Mouse (Mus musculus) large intestine, adult 2 months (tissue): ENCODE data around the gene Commd1. TPM values are rescaled to one million over a fixed set of nuclear protein-coding genes. Genes with fewer than 3 reads are reported as not detected.

ENCODE experiments used
- DNase-seq: peaks from one replicate; pipeline ENCODE4 v3.0.0-alpha.2; 2012; ENCODE audit warnings: low read depth, low spot score
- WGBS: fragments of 180-500 bp; shearing (Covaris S2); methylation state at CpG from one replicate; pipeline ENCODE4 v1.1.7; 2018; 5-methylcytosine and 5-hydroxymethylcytosine counted together
- polyA plus RNA-seq: library from polyadenylated mRNA; depleted of rRNA; stranded (reverse); fragments of >200 nt; gene quantifications from 2 replicates; pipeline ENCODE4 v1.2.3, GENCODE M21; 2012; rRNA removed

Commd1 gene
- polyA plus RNA-seq: 18.6 and 18.9 TPM in 2 replicates

DNA sequence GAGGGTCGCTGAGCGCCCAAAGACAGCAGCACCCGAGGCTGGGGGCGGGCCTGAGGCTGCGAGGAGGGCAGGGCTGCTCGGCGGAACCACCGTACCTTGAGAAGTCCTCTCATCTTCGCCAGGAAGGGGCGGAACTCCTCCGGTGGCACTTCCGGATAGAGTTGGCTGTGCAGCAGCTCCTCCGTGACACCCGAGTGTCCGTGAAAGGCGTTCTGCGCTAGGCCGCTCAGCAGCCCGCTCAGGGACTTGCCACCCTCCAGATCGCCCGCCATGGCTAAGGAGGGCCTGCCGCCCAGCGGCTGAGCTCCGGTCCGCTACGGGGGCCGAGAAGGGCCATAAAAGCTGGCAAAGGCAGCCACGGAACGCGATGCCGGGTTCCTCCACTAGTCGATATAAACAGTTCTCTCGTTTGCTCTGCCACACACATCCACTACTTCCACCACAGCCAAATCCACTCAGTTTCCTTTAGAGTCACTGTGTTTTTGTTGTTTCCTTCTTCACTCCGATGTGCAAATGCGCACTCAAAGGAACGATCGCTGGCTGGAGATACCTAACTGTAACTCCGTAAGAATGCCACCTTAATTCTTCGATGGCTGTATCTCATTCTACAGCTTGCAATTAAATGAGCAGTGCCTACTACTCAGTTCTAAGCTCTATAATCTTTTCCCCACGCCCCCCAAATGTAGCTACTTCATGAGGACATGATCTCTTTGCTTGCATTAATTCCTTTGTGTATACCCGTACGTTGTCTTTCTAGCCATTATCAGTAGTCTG lies at the start of gene Commd1, which contains the start of gene Gm28048:
Commd1 (minus strand) TSS at position 399 of the 774 bp plus-strand sequence.
Gm28048 (minus strand) TSS at position 107 of the 774 bp plus-strand sequence.
- 3% methylated on average over 42 of the region's 42 CpGs for WGBS
- no peak for DNase-seq

DNA sequence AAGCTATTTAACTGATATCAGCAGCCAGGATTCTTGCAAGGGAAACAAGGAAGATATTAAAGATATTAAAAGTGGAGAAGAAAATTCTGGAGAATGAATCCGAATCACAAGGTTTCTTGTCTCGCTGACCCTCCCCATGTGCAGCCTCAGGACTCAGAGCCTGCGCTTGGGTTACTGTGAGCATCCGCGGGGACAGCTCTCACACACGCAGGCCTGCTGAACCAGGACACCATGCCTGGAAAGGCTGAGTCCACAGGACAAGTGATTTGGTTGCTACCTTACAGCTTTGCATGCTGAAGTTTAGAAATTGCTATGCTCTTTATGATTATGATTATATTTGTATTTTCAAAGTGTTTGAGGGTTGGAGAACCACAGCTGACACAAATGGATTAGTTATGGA lies 47.2 kb upstream of the Commd1 start:
- WGBS: 43% methylated on average over 6 of the region's 6 CpGs

DNA sequence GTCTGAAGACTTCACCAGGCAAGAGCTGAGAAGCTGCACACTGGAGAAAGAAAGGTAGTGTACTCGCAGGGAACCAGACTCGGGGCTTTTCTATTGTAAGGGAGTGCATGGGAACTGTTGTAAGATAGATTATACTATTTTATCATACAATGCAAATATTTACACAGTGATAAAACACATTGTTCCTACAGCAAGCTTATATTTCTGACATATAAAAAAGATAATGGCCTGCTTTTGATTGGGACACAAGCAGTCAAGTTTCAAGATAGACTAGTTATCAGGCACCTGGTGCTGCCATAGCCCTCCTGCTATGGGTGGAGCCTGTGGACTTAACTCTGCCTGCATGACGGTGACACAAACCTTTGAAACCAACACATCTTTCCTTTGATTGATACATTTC lies 46.8 kb upstream of the Commd1 start:
- no peak for DNase-seq

More for the DNA sequence above, 47.2 kb upstream of the Commd1 start:
- no peak for DNase-seq

DNA sequence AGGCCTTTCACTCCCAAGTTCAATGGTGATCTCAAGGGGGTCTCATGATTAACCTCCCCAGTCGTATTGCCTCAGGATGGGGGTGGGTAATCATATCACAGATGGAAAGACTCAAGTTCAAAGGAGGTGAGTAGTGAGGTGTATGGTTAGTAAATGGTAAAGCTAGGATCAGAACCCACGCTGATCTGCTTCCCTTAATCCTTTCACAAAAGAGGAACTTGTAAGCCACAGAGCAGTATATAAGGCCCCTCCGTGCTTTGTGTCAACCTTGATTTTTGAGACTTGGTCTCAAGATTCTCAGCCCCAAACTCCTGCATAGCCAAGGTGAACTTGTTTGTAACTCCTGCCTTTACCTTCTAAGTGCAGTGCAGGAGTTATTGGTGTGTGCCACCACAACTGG lies 42.0 kb upstream of the Commd1 start:
- WGBS: 86% methylated on average over 3 of the region's 3 CpGs
- no peak for DNase-seq

More for the DNA sequence above, 46.8 kb upstream of the Commd1 start:
- WGBS: 27% methylated on average over 3 of the region's 3 CpGs

DNA sequence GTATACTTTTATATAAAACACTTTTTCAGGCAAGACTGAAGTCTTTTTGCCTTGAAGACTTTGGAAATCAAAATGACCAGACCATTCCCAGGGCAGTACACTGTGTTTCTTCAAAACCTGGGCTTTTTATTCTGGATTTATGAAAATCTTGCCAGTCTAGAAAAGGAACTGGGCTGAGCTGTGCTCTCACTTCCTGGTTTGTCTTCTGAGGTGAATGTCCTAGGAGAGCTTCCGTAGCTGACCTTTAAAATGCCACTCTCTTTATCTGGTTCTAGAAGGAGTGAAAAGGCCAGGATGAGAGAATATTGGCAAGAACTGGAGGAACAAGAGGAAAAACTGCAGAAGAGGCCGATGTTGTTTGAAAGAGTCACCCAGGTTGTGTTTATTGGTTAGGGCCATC lies 41.0 kb upstream of the Commd1 start:
- no peak for DNase-seq
- WGBS: 78% methylated on average over 2 of the region's 2 CpGs

DNA sequence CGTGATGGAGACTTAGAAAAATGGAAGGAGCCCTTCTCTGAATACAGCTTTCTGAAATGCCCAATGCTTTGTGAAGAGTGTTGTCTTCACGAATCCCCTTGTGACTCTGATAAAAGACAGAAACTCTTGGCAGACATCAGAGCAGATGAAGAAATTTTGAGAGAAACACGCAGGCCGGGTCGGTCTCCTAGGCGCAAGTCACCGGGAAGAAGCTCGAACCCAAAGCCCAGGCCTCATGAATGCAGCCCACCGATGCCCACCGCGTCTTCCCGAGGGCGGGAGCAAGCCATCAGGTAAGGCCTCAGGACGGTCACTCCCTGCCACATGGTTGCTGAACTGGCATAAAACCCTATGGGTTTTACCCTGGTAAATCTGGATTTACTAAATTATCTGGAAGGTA lies 38.7 kb upstream of the Commd1 start:
- DNase-seq: no peak
- 95% methylated on average over 14 of the region's 14 CpGs for WGBS

DNA sequence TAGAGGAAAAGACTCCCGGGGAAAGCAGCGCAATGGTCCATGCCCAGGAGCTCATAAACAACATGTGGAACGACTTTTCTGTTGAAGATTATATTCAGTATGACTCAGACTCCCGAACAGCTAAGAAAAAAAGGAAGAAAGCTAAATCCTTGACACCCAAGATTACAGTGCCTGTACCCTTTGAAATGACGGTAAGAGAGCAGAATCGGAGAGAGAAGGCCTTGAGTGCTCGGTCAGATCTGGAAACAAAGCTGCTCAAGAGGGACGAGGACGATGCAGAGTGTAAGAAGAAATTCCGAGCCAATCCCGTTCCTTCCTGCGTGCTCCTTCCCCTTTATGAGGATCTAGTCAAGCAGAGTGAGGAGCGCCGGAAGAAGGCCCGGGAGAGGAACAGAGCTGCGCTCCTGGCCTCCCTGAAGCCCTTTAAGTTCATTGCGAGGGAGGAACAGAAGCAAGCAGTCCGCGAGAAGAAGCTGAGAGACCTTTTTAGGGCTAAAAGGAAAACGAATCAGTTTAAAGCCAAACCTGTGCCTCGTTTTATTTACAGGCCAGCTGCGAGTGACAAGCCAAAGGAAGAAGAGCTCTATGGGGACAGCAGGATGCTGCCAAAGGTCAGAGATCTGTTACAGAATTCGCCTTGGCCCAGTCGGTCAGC lies 38.1 kb upstream of the Commd1 start:
- WGBS: 75% methylated on average over 24 of the region's 24 CpGs
- DNase-seq: no peak

DNA sequence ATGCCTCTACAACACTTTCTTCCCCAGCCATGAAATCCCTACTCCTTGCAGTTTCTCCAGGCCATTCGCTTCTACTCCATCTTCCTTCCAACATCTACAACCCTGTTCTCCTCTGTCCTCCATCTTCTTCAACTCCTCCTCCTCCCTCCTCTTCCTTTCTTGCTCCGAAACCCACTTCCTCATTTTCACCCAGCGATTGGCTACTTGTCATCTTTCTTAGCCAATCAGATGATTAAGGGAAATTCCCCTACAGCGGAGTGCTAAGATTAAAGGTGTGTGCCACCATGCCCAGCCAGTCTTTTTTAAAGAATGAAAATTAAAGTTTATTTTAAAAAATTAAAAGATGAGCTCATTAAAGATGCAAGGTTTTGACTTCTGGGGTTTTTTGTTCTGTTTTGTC lies 35.8 kb upstream of the Commd1 start:
- DNase-seq: no peak
- WGBS: 90% methylated on average over 4 of the region's 4 CpGs

DNA sequence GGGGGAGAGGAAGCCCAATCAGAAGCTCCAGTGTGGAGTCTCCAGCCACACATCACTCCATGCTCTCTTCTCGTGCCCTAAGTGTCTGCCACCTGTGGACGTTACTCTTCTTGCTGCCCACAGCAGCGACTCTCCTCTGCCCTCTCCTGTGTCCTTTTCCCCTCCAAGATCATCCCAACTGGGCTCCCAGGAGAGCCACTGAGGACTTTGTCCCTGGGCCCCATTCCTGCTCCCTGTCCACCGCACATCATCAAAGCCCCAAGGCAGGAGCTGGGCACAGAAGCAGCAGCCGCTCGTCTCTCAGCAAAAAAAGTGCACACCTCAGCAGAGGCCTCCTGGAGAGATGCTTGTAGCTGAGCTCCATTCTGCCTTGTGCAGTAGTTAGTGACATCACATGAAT lies 32.8 kb upstream of the Commd1 start:
- no peak for DNase-seq
- WGBS: 80% methylated on average over 6 of the region's 6 CpGs

DNA sequence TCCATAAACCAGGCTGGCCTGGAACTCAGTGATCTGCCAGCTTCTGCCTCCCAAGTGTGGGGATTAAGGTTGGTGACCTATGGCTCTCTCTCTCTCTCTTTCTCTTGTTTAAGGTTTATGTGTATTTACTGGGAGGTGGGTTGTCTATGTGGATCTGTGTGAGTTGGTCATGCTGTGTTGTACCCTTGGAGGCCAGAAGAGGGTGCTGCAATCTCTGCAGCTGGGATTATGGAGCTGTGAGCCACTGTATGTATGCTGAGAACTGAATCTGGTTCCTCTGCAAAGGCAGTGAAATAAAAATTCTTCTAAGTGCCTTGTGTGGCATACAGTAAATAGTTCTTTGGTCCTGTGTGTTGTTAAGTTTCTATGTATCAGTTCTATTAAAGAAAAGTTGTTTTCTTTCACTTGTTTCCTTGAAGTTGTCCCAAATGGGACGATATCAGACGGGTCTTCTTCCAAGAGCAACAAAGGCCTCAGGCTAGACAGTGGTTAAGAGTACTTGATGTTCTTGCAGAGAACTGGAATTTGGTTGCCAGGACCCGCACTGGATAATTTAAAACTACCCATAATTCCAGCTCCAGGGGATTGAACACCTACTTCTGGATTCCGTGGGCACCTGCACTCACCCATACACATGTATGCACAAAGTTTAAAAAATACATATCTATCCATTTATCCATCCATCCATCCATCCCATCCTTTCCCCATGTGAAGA lies 31.6 kb upstream of the Commd1 start:
- DNase-seq: no peak
- 94% methylated on average over 4 of the region's 4 CpGs for WGBS

DNA sequence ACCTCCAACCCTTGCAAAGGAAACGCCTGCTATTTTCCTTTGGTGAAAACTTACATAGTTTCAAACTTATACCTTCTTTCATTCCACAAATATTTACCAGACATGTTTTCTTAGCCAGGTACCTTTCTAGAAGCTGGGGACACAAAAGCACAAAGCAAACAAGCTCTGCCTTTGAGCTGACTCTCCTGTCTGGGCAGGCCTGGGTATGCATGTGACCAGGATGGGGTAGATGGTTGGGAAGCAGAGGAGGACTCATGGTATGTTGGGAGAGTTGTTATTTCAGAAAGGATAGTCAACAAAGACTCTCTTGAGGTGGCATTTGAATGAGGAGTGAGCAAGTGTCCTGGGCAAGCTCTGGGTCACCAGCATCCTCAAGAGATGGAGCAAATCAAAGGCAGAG lies 30.9 kb upstream of the Commd1 start:
- no peak for DNase-seq
- 72% methylated on average over 1 of the region's 1 CpGs for WGBS

DNA sequence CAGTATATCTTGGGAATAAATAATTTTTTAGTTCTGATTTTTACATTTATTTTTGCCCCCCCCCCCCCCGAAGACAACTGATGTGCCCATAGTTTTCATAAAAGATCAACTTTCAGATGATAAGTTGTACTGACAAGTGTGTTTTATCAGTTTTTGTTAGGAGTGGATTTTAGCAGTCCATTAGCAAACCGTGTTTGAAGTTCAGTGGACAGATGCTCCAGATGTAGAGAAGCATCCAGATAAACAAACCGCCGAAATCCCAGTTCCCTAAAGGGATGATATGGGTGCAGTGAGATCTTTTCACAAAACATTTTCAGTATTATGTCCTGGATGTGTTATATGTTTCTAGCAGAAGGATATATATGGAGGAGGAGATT lies 26.6 kb upstream of the Commd1 start:
- no peak for DNase-seq
- 33% methylated on average over 4 of the region's 4 CpGs for WGBS

DNA sequence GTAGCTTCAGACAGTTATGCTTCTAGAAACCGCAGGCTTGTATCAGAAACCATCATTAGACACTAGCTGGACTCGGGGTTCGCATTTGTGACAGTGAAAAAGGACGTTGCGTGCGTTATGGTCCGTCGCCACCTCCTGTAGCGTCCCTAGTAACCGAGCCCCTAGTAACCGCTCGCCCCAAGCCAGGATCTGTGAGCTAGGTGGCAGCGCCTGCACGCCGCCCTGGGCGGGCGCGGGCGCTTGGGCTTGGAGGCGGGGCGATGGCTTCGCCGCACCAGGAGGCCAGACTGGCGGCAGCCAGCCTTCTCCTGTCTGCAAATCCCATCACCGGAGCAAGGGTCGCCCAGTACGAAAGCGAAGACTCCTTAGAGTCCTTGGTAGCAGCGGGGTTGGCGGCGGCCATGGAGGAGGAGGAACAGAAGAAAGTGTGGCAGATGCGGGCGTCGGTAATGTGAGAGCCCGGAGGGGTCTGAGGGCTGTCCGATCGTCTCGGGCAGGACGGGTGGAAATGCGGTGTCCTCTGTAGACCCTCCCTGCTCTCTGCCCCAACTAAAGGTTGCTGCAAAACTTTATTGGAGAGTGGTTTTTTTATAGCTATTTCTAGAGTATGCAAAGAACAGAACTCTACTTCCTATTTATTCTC lies 26.1 kb upstream of the Commd1 start:
- DNase-seq: peak; percentile 53
- under 1% methylated on average over 40 of the region's 40 CpGs for WGBS

DNA sequence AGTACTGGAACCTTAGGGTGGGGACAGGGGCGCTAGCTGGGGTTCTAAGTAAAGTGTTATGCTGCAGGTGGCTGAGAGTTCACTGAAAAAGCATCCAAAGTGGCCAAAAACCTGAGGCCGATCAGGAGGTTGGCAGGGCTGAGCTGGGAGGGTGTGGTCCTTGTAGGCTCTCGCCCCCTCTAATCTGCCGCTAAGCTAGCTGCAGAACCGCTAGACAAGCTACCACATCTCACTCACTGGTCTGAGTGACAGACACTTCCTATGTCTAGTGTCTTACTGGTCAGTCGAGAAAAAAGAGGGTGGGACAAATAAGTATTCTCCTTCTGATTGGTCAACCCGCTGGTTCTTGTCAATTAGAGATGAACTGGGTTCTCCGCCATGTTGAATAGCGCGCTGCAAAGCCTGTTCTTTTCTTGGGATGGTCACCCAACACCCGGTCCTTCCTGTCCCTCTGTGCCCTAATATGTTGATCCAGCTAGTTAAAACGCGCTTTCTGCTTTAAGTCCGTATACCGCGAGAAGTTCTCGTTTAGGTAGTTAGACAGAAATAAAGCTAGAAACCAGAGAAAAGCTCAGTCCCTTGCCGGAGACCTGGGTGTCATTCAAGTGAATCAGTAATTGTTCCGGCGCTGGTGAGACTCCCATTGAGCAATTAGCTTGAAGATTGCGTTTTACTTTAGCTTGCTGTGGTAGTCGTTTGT lies 25.4 kb upstream of the Commd1 start, which contains the start of gene Fam161a:
Fam161a (plus strand) TSS at position 51 of the 700 bp plus-strand sequence.
- WGBS: under 1% methylated on average over 22 of the region's 22 CpGs
- peak; percentile 90 for DNase-seq

DNA sequence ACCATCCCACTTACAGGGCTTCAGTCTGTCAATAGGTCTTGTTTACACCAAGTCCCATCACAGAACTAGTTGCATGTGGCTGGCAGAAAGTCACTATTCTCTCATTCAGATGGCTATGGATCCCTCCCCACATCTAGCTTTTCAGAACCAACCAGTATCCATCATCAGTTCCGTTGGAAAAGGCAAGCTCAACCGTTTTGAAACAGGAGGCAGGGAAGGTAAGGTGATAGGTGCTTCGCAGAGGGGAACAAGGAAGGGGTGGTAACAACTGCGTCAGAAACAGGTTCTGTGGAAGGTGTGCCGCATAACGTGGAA lies 24.9 kb upstream of the Commd1 start:
- no peak for DNase-seq
- 5% methylated on average over 6 of the region's 6 CpGs for WGBS

DNA sequence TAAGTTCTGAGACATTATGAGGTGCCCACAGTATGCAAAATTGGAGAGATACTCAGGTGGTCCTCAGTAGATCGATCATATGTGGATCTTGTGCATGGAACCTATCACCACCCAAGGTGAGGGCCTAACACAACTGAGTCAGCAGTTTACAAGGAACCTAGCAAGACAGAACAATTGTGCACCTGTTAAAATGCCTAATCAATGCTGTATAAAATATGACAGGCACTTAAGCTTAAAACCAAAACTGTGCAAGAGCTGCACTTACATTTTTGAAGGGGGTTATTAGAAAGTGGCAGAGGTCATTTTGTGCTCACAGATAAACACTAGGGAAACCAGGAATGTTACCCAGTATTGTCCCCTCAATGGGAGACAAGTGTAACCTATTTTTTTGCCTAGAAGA lies 23.1 kb upstream of the Commd1 start:
- 86% methylated on average over 1 of the region's 1 CpGs for WGBS
- DNase-seq: no peak

DNA sequence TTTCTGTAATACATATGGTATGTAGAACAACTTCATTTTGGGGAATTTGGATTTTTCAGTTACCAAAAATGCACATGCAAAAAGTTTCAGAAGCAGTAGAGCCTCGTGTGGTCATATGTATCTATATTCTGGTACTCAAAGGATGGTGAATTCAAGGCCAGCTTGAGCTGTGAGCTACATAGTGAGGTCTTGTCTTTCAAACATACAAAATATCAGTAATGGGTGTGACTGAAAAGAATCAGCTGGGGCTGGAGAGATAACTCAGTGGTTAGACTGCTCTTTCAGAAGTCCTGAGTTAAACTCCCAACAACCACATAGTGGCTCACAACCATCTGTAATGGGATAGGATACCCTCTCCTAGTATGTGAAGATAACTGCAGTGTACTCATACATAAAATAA lies 16.1 kb upstream of the Commd1 start:
- WGBS: 53% methylated on average over 1 of the region's 1 CpGs
- no peak for DNase-seq

DNA sequence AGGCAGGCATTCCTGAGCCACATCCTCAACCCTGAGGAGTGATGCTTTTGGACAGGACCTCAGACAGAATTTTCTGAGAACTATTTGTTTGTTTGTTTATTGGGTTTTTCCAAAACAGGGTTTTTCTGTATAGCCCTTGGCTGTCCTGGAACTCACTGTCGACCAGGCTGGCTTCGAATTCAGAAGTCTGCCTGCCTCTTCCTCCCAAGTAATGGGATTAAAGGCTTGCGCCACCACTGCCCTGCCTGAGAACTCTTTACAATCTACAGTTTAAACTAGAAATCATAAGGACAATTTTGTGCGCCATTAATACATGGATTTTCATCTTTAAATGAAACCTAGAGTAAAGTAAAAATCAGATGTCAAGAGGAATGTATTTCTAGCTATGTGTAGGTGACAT lies 13.3 kb upstream of the Commd1 start:
- 90% methylated on average over 4 of the region's 4 CpGs for WGBS
- no peak for DNase-seq

DNA sequence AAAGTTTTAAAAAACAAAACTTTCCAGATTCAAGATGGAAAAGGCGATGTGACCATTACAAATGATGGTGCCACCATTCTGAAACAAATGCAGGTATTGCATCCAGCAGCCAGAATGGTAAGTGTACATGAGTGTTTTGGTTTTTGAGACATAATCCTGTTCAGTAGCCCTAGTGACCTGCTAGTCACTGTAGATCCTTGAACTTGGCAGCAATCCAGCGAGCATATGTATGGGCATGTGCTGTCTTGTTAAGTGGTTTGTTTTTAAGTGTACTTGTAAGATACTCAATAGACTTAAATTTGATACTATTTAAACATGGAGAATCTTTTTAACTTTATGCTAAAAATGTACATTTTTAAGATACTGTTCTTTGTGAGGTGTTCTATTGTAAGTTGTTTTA lies 12.1 kb upstream of the Commd1 start:
- 77% methylated on average over 2 of the region's 2 CpGs for WGBS

More for the DNA sequence above, 12.1 kb upstream of the Commd1 start:
- no peak for DNase-seq
